Mouse (Mus musculus): ENCODE data around the gene Det1. TPM values are rescaled to one million over a fixed set of nuclear protein-coding genes. Genes with fewer than 3 reads are reported as not detected.

Det1 gene
- total RNA-seq, 4 experiments from 2014 or later = 13.5 to 16.7 (median 15.1) TPM

DNA sequence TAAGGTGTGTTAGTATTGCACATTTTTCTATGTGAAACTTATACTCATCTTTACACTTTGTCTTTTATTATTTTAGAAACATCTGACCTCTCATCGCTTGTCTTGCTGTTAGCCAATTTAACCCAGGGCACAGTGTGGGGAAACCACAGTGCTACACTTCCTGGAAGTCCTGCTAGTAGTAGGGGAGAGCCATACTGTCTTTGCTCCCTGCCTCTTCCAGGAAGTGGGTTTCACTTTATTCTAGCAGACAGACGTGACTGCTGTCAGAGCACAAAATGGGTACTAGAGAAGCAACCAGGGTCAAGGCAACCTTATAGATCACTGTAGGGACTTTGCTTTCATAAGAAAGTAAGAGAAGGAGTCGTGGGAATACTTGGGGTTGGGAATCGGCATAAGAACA lies 7.0 kb upstream of the Det1 start:
- DNase-seq (ENCODE audit: low spot score) = no peak

DNA sequence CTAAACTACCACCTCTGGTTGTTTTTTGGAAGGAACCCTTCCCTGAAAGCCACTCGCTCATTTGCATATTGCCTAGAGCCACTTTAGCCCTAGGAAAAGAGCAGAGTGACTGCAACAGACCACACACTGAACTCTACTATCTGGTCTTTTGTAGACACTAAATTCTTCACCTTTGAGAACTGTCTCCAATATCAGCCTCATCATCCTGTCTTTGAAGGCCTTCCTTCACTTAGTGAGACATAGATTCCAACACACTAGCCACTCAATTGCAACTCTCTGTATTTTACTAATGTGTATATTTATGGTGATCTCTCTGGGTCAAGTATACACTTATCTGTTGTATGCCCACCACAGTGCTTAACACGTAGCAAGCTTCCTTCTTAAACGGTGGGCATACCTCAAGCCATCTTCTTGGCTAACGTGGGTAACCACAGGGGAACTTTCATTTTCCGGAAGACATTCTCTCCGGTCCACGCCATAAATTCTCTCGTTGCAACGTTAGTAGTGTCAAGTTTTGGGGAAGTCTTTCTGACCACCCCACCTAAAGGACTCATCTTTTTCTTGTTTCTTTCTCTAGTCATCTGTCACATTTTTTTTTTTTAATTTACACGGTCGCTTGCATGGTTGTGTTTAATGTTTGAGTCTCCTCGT lies 872 bp downstream of the Det1 start:
- DNase-seq (ENCODE audit: low spot score) = no peak

DNA sequence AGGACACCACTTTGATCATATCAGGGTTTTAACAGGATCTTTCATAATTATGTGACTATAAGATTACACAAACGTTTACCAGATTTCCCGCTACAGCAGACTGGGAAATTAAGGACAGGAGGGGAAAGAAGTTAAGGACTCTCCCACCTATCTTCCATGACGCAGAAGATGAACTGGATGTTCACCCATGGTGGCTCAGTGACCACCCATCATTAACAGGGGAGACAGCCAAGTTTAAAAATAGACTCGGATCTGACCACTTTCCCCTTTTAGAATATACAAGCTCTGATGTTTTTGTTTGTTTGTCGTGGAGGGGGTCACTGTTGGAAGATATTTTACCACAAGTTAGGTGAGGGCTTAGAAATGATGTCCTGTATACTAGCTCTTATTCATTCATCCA lies 5.5 kb downstream of the Det1 start:
- peak; percentile 54 for DNase-seq (ENCODE audit: low spot score)

DNA sequence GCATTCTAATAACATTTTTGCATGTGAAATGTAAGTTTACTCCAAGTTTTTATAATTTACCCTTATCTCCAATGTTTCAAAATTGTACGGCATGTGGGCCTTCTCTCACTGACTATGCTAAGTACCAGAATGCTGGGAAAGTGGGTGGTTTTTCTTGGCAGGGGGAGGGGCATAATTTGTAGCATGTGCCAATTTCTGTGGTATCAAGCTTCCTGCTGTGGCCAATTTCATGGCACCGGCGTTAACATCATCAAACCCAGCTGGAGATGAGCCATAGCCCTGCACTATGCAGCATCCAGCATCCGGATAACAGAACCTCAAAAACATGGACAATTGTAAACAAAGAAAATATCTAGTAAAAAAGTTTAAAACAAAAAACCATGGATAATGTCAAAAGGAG lies 9.8 kb downstream of the Det1 start:
- DNase-seq (ENCODE audit: low spot score) = no peak

DNA sequence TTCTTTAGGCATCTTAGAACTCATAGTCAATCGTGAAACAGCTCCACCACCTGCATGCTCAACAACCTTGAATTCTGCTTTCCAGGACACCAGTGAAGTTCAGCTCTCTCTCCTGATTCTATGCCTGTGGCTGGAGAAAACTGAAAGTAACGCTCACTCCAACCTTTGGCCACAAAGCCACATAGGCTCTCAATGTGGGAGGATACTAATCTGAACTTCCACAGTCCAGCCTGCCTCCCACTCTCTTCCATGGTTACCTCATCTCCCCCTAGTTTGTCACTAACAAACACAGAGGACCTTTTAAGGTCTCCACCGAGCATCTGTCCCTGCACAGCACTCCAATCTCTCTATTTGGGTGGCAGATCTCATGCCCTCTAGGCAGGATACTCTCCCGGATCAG lies 11.4 kb downstream of the Det1 start:
- no peak for DNase-seq (ENCODE audit: low spot score)

DNA sequence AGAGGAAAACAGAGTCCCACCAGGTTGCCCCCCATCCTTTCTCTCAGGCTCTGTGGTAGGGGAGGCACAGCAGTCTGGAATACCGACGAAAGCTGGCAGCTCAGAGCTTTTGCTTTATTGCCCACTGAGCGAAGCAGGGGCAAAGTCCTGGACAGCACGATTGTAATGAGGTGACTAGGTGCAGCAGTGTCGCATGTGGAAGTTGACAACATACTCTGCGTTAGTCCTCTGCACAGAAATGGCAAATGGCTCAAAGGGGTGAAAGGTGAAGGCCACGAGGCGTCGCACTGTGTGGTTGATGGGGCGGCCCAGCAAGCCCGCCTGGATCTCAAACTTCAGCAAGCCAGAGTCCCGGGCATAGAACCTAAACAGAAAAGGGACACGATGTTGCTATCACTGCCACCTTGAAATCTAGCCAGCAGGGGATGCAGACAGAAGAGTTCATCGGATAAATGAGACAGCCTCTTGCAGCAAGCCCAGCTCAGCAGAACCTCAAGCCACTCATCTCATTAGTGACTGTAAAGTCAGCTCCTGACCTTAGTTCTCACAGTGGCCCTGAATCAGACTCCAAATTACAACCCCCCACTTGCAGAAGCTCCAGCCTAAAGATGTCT lies 19.2 kb downstream of the Det1 start:
- DNase-seq (ENCODE audit: low spot score) = no peak

DNA sequence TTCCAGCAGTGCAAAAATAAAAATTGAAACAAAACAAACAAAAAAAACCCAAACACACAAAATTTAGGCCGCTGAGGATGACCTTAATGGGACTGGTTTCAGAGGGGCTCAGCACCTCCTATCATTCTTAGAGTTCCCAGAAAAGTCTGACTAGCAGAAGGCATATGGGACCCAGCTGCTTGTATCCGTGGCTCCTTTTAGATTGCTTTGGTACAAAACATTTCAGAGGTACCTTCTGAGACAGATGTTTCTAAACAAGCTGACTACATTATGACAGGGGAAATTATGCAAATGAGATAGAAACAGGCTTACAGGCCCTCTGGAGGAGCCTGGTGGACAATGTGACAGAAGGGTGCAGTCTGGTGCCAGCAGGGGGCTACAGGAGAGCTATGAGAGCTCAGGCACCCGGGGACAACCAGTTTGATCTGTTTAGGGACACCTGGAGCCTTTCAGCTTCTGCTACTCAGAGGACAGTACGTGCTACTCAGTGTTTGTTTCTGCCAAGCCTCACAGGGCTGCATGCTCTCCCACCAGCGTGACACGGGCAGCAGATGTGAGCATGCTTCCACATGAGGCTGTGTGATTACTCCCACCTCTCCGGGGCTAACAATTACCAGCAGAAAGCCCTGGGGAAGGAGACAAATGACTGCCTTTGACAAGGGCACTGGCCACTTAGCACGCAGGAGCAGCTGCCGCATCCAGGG lies 20.2 kb downstream of the Det1 start:
- peak; percentile 28 for DNase-seq (ENCODE audit: low spot score)

DNA sequence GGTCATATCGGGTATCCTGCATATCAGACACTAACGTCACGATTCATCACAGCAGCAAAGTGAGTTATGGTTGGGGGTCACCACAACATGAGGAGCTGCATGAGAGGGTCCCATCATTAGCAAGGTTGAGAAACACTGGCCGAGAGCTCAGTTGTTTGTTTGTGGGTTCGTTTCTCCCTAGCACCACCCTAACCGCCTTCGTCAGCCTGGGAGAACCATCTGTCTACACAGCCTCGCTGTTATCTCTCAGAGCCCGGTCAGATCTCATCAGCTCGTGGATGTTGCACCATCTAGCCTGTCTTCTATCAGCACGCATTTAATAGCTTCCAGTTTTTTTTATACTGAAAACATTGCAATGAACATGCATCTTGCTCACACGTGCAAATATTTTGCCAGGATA lies 28.7 kb downstream of the Det1 start:
- DNase-seq (ENCODE audit: low spot score) = no peak

DNA sequence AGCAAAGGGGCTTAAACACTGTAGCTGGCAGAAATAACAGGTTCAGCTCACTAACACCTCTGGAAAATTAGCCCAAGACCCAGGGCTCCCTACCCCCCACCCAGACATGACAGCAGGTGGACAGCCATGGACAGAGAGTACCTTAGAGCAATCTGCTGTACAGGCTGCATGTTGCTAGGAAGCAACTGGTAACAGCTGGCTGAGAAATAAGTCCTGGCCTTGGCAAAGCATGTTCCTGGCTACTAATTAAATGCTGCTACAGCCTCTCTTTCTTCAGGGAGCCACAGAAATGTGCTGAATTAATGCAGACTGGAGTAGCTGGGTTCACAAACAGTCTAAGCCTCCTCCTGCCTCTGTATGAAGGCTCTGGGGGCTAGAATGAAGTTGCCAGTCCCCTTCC lies 32.3 kb downstream of the Det1 start:
- DNase-seq (ENCODE audit: low spot score) = no peak

DNA sequence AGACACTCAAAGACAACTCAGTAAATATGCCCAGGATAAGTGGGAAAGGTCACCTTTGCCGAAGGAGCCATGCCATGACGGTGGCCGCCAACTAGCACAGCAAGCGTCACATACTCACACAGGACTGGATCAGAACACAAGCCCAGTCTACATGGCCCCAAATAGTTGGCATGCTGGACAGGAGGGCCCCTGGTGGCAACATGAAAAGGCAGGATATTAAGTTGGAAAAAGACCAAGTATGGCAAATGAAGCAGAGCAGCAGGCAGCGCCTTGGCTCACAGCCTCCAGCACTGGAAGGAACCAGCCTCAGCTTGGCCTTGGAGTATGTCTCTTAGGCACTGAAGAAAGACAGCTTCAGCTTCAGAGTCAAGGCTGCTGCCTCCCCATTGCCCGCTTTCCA lies 33.3 kb downstream of the Det1 start:
- no peak for DNase-seq (ENCODE audit: low spot score)

DNA sequence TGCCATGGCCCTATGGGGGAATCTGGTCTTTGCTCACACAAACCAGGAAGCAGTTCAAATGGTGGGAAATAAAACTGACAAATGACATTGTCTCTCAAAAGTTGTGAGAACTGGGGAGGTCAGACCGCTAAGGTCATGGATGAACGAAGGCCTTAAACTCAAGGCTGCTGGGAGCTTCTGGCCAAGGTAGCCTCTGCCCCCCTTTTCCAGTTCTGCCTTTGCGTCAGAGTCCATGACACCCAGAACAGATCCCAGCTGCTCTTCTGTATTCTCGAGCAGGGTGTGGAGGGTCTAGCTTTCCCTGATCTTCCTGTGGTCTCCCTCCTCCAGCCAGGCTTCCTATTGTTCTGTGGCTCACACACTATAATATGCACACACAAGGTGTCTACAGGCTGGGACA lies 39.9 kb downstream of the Det1 start:
- no peak for DNase-seq (ENCODE audit: low spot score)

DNA sequence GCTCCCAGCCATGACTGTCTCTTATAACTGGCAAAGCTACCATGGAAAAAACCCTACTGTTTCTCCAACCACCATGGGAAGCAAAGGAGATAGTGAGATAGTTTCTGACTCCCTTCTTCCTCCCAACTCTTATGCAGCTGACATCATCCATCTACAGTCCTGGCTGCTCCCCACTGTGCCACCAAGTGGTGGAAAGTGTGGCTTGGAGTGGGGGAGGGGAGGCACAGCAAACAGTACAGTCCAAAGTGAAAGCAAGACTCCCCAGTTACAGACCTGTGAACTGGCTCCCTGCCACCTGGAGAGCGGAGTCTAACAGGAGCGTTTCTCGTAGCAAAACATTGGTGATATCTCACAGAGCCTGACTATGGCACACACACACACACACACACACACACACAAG lies 43.2 kb downstream of the Det1 start:
- DNase-seq (ENCODE audit: low spot score) = no peak

DNA sequence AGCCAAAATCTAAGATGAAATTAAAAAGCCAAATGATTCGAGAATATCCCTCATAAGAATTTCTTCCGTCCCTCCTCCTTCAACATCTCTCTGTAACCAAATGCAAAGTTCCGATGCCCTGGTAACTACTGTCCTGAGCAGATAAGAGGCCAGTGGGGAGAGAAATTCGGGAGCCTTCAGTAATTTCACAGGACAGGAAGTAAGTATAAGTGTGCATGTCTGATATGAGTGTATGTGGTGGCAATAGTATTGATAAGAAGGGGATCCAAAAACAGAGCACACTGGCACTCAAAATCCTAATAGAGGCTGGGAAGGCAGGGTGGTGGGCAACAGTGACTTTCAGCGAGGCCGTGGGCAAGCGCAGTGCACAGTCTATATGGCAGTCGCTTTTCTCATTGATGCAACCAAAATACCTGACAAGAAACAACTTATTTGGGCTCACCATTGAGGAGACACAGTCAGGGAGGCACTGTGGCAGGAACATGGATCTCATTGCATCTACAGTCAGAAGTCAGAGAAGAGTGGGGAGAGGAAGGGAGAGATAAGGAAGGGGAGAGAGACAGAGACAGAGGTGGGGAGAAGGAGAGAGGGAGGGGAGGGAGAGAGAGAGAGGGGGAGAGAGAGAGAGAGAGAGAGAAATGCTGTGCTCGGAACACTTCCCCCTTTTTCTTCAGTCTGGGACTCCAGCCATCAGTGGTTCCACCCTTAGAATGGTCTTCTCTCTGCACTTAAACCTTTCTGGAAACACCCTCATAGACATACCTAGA lies 47.1 kb downstream of the Det1 start:
- DNase-seq (ENCODE audit: low spot score) = no peak

DNA sequence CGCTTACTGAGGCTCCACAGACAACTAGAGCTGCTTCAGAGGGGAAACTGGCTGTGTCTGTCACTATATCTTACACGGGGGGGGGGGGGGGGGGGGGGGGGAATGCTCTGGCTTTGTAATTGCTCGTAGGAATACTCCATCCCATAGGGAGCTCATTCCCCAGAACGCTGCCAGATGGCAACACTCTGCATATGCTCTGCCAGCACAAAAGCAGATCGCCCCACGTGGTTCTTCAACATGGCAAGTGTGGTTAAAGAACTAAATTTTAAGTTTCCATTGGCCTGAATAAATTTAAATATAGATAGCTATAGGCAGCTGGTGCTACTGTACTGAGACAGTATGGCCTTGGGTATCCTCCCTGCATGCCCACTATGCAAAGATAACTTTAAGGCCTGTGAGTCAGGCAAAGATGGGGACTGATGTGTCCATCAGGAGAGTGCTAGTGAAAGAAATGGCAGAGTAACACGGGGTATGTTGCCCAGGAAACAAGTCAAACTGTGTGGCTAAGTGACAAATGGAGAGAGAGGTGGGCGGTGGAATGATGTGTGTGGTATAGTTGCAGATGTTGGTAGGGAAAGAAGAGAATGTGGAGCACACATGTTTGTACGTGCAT lies 49.1 kb downstream of the Det1 start:
- DNase-seq (ENCODE audit: low spot score) = peak; percentile 13

DNA sequence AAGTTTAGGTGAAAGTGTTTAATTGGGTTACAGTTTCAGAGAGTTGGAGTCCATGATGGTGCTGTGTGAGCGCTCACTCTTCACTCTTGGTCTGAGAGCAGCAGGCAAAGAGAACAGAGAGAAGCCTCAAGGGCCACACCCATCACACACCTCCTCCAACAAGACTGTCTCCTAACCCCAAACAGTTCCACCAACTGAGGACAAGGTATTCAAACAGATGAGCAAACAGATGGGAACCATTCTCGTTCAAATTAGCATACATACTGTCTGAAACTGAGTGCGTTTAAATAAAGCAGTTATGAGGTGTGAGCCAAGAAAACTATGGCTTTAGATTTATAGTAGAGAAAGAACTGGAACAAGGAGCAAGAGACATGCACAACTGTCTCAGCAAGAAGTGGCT lies 50.4 kb downstream of the Det1 start:
- DNase-seq (ENCODE audit: low spot score) = no peak

DNA sequence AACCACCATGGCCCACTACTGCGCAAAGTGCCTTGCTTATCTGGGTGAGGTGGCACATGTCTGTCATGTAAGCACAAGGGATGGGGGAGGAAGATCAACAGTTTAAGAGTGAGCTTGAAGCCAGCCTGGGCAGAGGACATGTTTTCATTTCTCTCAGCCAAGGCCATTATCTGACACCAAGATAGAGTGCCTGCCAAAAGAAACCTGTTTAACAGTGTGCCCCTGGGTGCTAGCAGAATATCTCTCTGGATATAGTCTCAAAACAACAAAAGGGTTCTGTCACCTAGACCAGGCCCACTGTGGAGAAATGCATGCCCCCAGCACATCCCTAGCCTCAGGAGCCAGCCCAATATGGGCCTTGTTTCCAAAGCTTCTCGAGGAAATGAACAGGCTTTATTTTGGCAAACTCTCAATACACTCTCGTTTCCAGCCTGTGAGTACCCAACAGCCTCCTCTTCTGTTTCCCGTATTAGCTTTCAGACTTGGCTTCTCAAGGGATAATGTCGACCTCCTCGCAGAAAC lies 52.4 kb downstream of the Det1 start:
- peak; percentile 31 for DNase-seq (ENCODE audit: low spot score)

DNA sequence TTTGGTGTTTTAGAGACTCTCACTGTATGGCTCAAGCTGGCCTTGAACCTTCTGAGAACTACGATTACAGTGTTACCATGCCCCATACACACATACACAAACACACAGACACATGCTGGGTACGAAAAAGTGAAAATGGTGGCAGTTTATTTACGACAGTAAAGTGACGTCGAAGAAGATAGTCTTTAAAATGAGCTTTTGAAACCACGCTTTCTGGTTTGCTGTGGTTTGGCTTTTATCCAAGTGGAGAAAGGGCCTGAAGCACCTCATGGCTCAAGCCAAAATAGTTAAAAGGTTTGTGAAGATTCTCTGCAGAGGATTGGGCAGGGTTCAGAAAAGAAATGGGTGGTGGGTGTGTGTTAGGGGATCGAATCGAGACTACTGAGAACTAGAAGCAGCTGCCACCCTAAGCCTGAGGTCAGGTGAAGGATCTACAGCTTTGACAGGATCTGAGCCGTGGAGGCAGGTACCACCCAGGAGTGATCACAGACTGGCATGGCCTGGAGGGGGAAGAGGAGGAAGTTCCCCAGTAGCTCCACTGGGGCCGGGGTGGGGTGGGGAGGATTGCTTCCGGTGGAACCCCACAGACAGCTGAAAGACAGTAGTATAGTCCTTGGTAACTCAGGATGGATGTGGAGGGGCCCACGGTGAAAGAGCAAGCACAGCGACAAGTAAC lies 53.0 kb downstream of the Det1 start:
- no peak for DNase-seq (ENCODE audit: low spot score)

DNA sequence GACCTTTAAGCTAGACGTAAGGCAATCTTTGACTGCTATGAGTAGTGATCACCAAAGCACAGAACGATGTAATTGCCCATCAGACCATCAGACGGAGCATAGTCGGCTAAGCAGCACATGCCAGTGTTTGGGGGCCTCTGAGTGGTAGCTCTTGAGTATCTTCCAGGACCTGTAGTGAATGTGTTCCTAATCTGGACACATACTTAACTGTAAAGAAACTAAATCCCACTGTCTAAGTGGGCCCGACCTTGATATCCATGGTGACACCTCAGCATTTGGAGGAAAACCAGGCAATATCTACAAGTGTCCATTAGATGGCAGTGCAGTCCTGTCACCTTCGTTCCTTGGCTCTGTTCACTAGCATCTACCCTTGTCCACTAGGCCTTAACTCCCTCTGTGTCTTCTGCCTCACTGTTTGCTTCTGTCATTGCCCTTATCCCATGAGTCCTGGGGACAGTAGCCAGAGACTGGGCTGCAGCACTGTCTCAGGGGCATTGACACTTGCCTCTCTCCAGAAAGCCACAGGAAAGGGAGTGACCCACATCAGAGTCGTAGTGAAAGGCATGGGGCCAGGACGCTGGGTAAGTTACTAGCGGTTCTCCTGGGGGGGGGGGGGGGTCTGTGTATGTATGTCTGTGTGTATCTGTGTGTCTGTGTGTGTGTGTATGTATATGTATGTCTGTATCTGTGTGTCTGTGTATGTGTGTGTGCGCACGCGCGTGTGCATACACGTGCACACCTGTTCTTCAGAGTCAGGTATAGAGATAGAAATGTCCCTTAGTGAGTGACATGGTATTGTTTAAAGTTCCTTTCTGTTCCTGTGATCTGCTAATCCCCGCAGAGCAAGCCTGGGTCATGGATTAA lies 55.5 kb downstream of the Det1 start:
- DNase-seq (ENCODE audit: low spot score) = peak; percentile 58

DNA sequence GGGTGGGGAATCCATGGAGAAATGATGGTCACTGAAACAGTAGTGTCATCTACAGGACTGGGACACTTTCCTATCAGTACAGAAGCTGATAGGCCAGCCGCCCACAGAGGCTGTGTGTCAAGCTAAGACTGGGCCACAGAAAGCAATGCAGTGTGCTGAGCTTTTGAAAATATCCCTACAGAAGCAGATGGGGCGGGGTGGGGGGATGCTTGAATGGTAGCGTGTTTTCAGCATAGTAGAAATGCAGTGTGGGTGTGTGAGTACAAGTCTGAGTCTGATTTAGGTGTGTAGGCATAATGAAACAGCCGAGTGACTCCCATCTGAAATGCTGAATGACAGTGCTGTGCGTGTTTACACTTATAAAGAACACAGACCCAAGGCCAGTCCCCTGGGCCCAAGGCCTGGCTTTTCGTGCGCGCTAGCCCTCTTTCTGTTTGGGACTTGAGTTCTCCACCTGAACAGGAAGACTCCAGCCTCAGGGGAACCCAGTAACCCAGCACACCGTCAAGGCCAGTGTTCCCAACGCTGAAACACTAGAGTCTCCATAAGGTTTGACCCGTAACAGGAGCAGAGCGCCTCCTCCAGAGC lies 59.2 kb downstream of the Det1 start:
- DNase-seq (ENCODE audit: low spot score) = no peak

DNA sequence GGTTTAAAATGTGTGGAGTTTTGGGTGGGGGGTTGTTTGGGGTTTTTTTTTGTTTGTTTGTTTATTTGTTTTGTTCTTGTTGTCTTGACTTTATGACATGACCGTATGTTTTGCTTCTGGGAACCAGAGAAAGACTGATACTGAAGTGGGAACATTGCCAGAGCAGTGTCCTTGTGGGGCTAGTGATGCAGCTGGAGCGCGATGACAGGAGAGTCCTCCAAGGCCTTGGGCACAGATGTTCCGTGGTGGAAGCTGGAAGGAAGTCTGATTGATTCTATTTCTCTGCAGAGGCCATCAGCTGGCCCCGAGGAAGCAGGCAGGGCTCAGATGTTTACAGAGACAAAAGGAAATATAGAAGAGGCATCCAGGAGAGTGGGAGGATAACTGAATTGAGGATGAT lies 61.2 kb downstream of the Det1 start:
- no peak for DNase-seq (ENCODE audit: low spot score)

All from heart, adult 8-10 months (tissue).